Mouse (Mus musculus): ENCODE results near the gene Pnpla8. TPM values are rescaled to one million over a fixed set of nuclear protein-coding genes. Genes with fewer than 3 reads are reported as not detected.
A peak's percentile ranks its signal among the peaks of the same experiment; 100 is the strongest.
"Not testable (repeated sequence)": the region's sequence is repeated elsewhere in the genome, so short reads cannot be mapped to it uniquely, and the experiment has no call there.

The Pnpla8 gene
- total RNA-seq (2014; rRNA removed) (58.8 and 62.7 TPM in 2 replicates), polyA plus RNA-seq (2015; fragmentation: Nextera tagmentation; extraction: Ambion mirVana) (107 and 123 TPM in 2 replicates)

DNA sequence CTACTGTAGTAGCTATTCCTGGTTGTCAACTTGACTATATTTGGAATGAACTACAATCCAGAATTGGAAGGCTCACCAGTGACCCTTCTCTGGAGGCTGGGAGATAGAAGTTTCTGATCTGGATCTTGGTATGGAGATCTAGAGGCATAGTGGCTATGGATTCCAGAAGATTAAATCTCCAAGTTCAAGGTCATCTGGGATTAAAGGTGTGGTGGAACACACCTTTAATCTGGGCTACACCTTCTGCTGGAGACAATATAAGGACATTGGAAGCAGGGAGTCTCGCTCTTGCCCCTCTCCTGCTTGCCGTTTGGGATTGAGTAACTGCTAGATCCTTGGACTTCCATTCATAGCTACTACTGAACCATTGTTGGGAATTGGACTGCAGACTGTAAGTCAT, at the start of gene Pnpla8:
Pnpla8 (plus strand) TSS at position 301 of the 400 bp plus-strand sequence.
- Histone ChIP-seq H3K27ac (peak within 1 kb of the TSS; percentile 32; the same call in 1 of the 2 replicates), H3K9ac (replicated peaks; ENCODE audit: low read length) (peak within 1 kb of the TSS; percentile 77), H3K4me3 (ENCODE audit: low read length) (peak within 1 kb of the TSS; percentile 64), H3K4me2 (ENCODE audit: low read depth, low read length) (peak within 1 kb of the TSS; percentile 76)
- H3K27me3 ChIP-seq (ENCODE audit: insufficient read depth, low read length); H3K36me3 ChIP-seq (ENCODE audit: insufficient read depth, low read length); H3K9me3 ChIP-seq (ENCODE audit: low read length); ATAC-seq; DNase-seq (ENCODE audit: low spot score); H3K4me1 ChIP-seq (ENCODE audit: insufficient read depth, low read length): not testable (repeated sequence)
- 88% methylated on average over 2 of the region's 2 CpGs for WGBS

DNA sequence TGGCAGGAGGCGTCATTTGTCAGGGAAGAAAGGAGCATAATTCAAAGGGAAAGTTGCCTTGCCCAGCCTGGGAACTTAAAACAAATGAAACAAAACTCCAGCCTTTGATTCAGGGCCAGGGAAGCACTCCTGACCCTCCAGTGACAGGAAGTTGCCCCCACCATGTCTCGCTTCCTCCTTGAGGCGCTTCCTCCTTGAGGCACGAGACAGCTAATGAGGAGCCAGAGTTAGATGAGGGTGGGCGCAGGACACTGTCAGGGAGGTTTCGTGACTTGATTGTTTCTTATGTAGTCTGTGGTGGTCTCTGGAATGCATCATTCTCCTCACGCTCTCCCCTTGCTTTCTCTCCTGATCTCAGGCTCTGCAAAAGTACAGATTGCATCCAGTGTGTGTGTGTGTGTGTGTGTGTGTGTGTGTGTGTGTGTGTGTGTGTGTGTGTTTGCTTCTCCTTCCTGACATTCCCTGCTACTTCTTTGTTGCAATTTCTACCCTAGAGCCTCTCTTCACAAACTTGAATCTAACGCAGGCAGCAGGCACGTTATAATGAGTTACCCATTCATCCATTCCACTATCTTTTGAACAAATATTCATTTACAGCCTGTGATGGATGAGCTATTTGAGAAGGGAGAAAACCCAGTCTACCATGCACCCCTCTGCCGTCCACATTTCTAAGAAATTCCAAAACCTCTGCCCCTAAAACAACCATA, 44.7 kb upstream of the Pnpla8 start:
- H3K9ac ChIP-seq (replicated peaks; ENCODE audit: low read length), result no peak overlapping the region
- DNase-seq (ENCODE audit: low spot score), result no peak
- no peak overlapping the region for H3K27ac ChIP-seq
- no peak for TF ChIP-seq CTCF (IDR thresholded peaks at IDR 0.05; ENCODE audit: low read depth)
- no peaks in the 10 kb centered on the region for H3K36me3 ChIP-seq (ENCODE audit: insufficient read depth, low read length)
- 31% methylated on average over 10 of the region's 10 CpGs for WGBS
- H3K4me3 ChIP-seq (ENCODE audit: low read length), result no peak overlapping the region
- ATAC-seq, result no peak
- H3K9me3 ChIP-seq (ENCODE audit: low read length), result no peaks in the 10 kb centered on the region
- no peaks in the 10 kb centered on the region; the same call in 1 of the 2 replicates for H3K4me1 ChIP-seq (ENCODE audit: insufficient read depth, low read length)
- peak overlapping the region; percentile 45 for H3K4me2 ChIP-seq (ENCODE audit: low read depth, low read length)
- H3K27me3 ChIP-seq (ENCODE audit: insufficient read depth, low read length), result no peaks in the 10 kb centered on the region

DNA sequence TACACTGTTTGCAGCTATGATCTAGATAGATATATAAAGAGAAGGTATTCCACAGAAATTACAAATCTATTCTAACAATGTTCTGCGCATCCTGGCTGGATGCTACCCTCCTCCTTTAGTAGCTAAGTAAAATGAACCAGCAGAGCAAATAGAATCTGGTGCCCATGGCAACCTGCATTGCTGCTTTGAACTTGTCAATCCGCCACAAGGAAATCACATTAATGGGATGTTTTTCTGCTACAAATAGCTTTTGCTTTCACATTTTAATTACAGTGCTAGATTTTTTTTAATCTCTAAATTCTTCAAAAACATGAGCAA, 44.2 kb upstream of the Pnpla8 start:
- ATAC-seq (no peak), DNase-seq (ENCODE audit: low spot score) (peak; percentile 41)
- no peaks in the 10 kb centered on the region for H3K27me3 ChIP-seq (ENCODE audit: insufficient read depth, low read length)
- H3K9me3 ChIP-seq (ENCODE audit: low read length), result no peaks in the 10 kb centered on the region
- no peak overlapping the region for H3K4me2 ChIP-seq (ENCODE audit: low read depth, low read length)
- no peaks in the 10 kb centered on the region for H3K36me3 ChIP-seq (ENCODE audit: insufficient read depth, low read length)
- H3K27ac ChIP-seq, result no peak overlapping the region
- TF ChIP-seq CTCF (IDR thresholded peaks at IDR 0.05; ENCODE audit: low read depth), result no peak
- H3K4me1 ChIP-seq (ENCODE audit: insufficient read depth, low read length), result no peaks in the 10 kb centered on the region; the same call in 1 of the 2 replicates
- WGBS, result 37% methylated on average over 2 of the region's 2 CpGs
- no peak overlapping the region for H3K9ac ChIP-seq (replicated peaks; ENCODE audit: low read length)
- no peak overlapping the region for H3K4me3 ChIP-seq (ENCODE audit: low read length)

DNA sequence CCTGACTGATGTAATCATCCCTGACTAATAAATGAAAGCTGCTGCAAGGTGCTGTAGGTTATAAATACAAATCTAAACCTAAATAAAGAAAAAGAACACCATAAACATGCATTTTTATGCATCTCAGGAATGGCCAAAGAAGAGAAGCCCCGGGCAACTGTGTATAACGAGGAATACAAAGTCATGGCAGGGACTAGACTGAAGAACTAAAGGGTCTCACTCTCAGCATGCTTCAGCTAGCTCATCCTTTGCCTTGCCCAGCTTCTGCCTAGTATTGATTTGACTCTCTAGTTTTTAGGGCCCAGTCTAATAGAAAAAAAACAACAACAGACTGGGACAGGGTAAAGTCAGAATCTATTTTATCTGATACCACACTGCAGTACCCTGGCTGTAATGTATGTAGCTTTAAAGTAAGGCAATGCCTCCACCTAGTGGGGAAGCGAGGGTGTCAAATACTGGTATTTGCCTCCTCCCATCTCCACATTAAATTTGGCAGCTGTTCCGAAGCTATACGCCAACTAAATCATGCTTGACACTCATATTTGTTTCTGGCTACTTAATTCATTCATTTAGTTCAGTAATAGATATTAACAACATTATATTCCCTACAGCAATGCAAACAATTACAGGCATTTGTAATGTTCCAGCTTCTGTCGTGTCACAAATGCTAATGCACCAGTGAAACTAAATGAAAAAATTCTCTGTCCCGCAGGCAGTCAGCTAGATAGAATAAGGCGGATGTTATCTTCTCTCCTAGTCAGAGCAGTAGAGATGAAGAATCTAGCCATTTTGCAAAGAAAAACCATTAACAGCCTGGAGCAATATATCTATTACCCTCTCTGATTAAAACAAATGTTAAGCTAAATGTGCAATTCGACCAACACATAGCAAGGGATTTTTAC, 39.8 kb upstream of the Pnpla8 start:
- no peak overlapping the region for H3K27ac ChIP-seq
- H3K9me3 ChIP-seq (ENCODE audit: low read length), result no peaks in the 10 kb centered on the region
- no peaks in the 10 kb centered on the region for H3K27me3 ChIP-seq (ENCODE audit: insufficient read depth, low read length)
- peak; percentile 88 for TF ChIP-seq CTCF (IDR thresholded peaks at IDR 0.05; ENCODE audit: low read depth)
- no peak overlapping the region for H3K4me3 ChIP-seq (ENCODE audit: low read length)
- peak overlapping the region; percentile 40 for H3K4me2 ChIP-seq (ENCODE audit: low read depth, low read length)
- H3K4me1 ChIP-seq (ENCODE audit: insufficient read depth, low read length), result no peaks in the 10 kb centered on the region
- H3K36me3 ChIP-seq (ENCODE audit: insufficient read depth, low read length), result no peaks in the 10 kb centered on the region
- ATAC-seq, result peak; percentile 93
- no peak overlapping the region for H3K9ac ChIP-seq (replicated peaks; ENCODE audit: low read length)
- peak; percentile 91 for DNase-seq (ENCODE audit: low spot score)
- WGBS, result 34% methylated on average over 9 of the region's 9 CpGs

DNA sequence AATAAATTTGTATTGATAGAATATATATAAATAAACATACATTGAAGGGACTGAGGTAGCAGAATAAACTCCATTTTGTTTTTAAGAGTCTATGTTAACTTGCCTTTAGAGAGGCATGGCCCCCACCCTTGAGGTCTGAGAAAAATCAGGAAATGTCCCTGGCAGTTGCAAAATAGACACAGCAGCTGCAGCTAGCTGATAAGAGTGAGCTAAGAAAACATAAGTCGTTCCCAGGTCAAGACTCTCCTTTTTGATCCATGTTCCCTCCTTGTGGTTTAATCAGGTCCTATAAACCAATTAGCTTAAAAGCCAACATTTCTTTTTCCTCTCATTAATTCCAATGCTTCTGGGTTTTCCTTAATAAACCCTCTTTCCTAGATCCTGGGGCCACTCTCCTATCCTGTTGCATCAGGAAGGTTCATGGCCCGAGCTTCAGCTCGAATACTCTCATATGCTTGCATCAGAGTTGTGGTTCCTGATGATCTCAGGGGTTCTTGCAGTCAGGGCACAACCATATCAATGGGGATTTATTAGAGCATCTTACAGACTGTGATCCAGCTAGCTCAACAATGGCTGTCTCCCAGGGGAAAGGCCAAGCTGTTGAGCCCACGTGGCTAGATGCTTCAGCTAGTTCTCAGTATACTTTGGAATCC, 23.2 kb upstream of the Pnpla8 start:
- 74% methylated on average over 4 of the region's 4 CpGs for WGBS
- DNase-seq (ENCODE audit: low spot score), result no peak
- no peaks in the 10 kb centered on the region for H3K36me3 ChIP-seq (ENCODE audit: insufficient read depth, low read length)

DNA sequence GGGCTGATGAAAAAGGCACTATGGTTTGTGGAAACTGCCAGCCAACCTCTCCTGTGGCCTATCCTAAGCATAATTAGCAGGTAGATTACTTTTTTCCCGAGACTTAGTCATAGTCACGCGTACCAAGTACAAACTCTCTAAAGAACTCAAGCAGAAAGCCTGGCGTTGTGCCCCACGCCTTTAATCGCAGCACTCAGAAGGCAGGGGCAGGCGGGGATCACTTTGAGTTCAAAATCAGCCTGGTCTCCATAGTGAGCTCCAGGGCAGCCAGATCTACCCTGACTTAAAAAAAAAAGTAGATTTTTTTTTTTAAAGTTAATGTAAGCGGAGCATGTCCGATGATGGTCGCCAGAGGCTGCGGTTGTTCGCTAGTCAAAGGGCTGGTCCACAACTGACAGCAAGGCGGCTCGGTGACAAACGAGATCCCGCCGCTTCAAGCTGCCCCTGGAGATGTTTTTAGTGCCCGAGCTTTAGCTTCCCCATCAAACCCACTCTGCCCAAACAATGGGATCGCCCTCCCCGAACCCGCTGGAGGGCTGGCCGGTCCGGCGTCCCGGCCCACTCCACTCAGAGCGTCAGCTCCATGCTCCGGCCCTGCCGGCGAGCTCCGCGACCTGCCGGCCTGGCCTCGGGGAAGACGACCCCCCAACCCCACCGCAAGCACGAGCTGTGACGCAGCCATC, 11.9 kb upstream of the Pnpla8 start:
- DNase-seq (ENCODE audit: low spot score) (peak; percentile 60), ATAC-seq (no peak)
- Histone ChIP-seq H3K4me1 (ENCODE audit: insufficient read depth, low read length) (no peaks in the 10 kb centered on the region), H3K27ac (peak overlapping the region; percentile 92), H3K27me3 (ENCODE audit: insufficient read depth, low read length) (no peaks in the 10 kb centered on the region), H3K4me2 (ENCODE audit: low read depth, low read length) (peak overlapping the region; percentile 73), H3K4me3 (ENCODE audit: low read length) (peak overlapping the region; percentile 98), H3K9me3 (ENCODE audit: low read length) (no peaks in the 10 kb centered on the region), H3K9ac (replicated peaks; ENCODE audit: low read length) (peak overlapping the region; percentile 93), H3K36me3 (ENCODE audit: insufficient read depth, low read length) (no peaks in the 10 kb centered on the region; the same call in 1 of the 2 replicates)
- peak; percentile 17; the same call in 1 of the 2 replicates for TF ChIP-seq CTCF (IDR thresholded peaks at IDR 0.05; ENCODE audit: low read depth)
- under 1% methylated on average over 37 of the region's 37 CpGs for WGBS

More for the DNA sequence above, 23.2 kb upstream of the Pnpla8 start:
- H3K27me3 ChIP-seq (ENCODE audit: insufficient read depth, low read length), result no peaks in the 10 kb centered on the region
- no peak for TF ChIP-seq CTCF (IDR thresholded peaks at IDR 0.05; ENCODE audit: low read depth)
- H3K4me1 ChIP-seq (ENCODE audit: insufficient read depth, low read length), result no peaks in the 10 kb centered on the region
- H3K9me3 ChIP-seq (ENCODE audit: low read length), result no peaks in the 10 kb centered on the region
- no peak overlapping the region for H3K27ac ChIP-seq
- no peak overlapping the region for H3K9ac ChIP-seq (replicated peaks; ENCODE audit: low read length)
- H3K4me3 ChIP-seq (ENCODE audit: low read length), result no peak overlapping the region
- H3K4me2 ChIP-seq (ENCODE audit: low read depth, low read length), result no peak overlapping the region
- ATAC-seq, result no peak

Measured in hindbrain, postnatal 0 days (tissue).